Mouse (Mus musculus) forebrain, embryonic 13.5 days (tissue): ENCODE measurements at regions not wholly inside any gene's neighbourhood (a gene's known extent, or its start where the extent isn't known, plus 50 kb on each side); places are given as distances from the start of the nearest gene placed in this dataset.

Experiments used
- ATAC-seq: fragments of 200-750 bp; cut with Nextera tagmentation; 2 replicates; pipeline ENCODE4 v1.8.0; 2017
- H3K27ac ChIP-seq: fragments of 300-500 bp; sonication (generic); 2 replicates; pipeline ENCODE4 v1.5.1; 2015; ENCODE audit warnings: inconsistent platforms, mild to moderate bottlenecking, moderate library complexity
- H3K27me3 ChIP-seq: fragments of 300-500 bp; sonication (generic); 2 replicates; pipeline ENCODE4 v1.6.1; 2015; ENCODE audit warnings: mild to moderate bottlenecking, inconsistent platforms
- H3K36me3 ChIP-seq: fragments of 300-500 bp; sonication (generic); 2 replicates; pipeline ENCODE4 v1.6.1; 2015; ENCODE audit warnings: mild to moderate bottlenecking, inconsistent platforms; ENCODE audit not compliant: poor library complexity, severe bottlenecking
- H3K4me1 ChIP-seq: fragments of 300-500 bp; sonication (generic); 2 replicates; pipeline ENCODE4 v1.6.1; 2015; ENCODE audit warnings: inconsistent platforms
- H3K4me2 ChIP-seq: fragments of 300-500 bp; sonication (generic); 2 replicates; pipeline ENCODE4 v1.6.1; 2015; ENCODE audit warnings: inconsistent platforms, mild to moderate bottlenecking, moderate library complexity
- H3K4me3 ChIP-seq: fragments of 300-500 bp; sonication (generic); 2 replicates; pipeline ENCODE4 v1.5.1; 2015; ENCODE audit warnings: mild to moderate bottlenecking, inconsistent platforms
- H3K9ac ChIP-seq: fragments of 300-500 bp; sonication (generic); 2 replicates; pipeline ENCODE4 v1.6.1; 2015; ENCODE audit warnings: mild to moderate bottlenecking, inconsistent platforms
- H3K9me3 ChIP-seq: fragments of 300-500 bp; sonication (generic); replicated peaks from 2 replicates; pipeline ENCODE4 v1.6.1; 2016; ENCODE audit warnings: inconsistent platforms
- WGBS: fragments of 180-500 bp; shearing (Covaris S2); methylation state at CpG from one replicate; pipeline ENCODE4 v1.1.7; 2015; 5-methylcytosine and 5-hydroxymethylcytosine counted together

GRCm38 (mm10) chr4:70952671-70953070, 417.9 kb upstream of the Megf9 start:
- WGBS = 71% methylated on average over 2 of the region's 2 CpGs
- no peak overlapping the region for H3K9ac ChIP-seq
- no peaks in the 10 kb centered on the region for H3K36me3 ChIP-seq
- ATAC-seq = no peak
- no peak overlapping the region for H3K27ac ChIP-seq
- no peak overlapping the region for H3K4me2 ChIP-seq
- no peaks in the 10 kb centered on the region for H3K27me3 ChIP-seq
- H3K9me3 ChIP-seq = no peaks in the 10 kb centered on the region
- no peaks in the 10 kb centered on the region for H3K4me1 ChIP-seq
- no peak overlapping the region for H3K4me3 ChIP-seq

GRCm38 (mm10) chr4:70940146-70940545, 405.4 kb upstream of the Megf9 start:
- no peaks in the 10 kb centered on the region for H3K36me3 ChIP-seq
- no peaks in the 10 kb centered on the region for H3K27me3 ChIP-seq
- no peaks in the 10 kb centered on the region for H3K4me1 ChIP-seq
- no peak for ATAC-seq
- WGBS = 89% methylated on average over 2 of the region's 2 CpGs
- no peaks in the 10 kb centered on the region for H3K9me3 ChIP-seq
- H3K4me2 ChIP-seq = no peak overlapping the region
- no peak overlapping the region for H3K9ac ChIP-seq
- H3K4me3 ChIP-seq = no peak overlapping the region
- H3K27ac ChIP-seq = no peak overlapping the region

DNA sequence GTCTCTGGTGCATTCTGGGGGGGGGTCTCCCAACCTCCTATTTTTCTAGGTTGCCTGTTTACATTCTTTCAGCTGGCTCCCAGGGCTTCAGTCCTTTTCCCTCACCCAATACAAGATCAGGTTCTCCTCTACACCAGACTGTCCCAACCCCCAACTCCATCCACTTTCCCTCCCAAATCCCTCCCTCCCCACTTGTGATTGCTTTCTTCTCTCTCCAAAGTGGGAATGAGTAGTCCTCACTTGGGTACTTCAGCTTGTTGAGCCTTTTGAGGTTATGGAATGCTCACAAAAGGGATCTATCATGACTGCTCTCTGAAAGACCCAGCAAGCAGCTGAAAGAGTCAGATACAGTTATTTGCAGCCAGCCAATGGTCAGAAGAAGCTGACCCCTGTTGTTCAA, 399.3 kb upstream of the Megf9 start:
- ATAC-seq = no peak
- H3K4me3 ChIP-seq = no peak overlapping the region

DNA sequence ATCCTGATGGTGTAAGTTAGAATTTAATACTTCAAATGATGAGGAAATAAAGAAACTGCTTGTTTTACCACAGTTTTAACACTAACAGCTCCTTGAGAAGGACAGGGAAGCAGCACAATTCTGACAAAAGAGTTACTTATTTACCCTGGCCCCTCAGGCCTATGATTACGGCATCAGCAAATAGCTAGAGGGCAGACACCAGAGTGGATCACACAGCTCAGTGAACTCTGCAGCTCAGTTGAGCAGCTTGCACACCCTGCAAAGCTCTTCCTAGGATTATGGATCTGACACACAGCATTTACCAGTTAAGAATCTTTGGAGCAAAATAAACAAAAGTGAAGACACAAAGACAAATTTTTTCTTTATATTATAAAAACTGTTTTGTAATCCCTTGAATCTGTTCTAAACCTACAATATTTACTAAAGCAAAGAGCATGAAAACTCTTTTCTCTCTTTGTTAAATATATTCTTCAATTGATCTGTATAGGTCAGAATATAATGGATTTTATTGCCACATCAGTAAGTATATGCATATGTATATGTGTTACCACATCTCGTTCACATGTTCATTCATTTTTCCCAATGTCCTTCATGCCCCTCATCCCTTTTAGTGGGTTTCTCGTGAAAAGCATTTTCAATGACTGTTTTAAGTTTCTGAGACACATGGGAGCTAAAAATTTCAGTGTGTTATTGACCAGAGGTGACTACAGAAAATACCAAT, 387.3 kb upstream of the Megf9 start:
- ATAC-seq = peak; percentile 63; the same call in 1 of the 2 replicates

More for the DNA sequence above, 399.3 kb upstream of the Megf9 start:
- Histone ChIP-seq H3K27me3 (no peaks in the 10 kb centered on the region), H3K36me3 (no peaks in the 10 kb centered on the region), H3K4me2 (no peak overlapping the region), H3K9me3 (no peaks in the 10 kb centered on the region), H3K9ac (no peak overlapping the region), H3K4me1 (no peaks in the 10 kb centered on the region), H3K27ac (no peak overlapping the region)

GRCm38 (mm10) chr4:70914566-70914965, 379.8 kb upstream of the Megf9 start:
- ATAC-seq = no peak
- Histone ChIP-seq H3K9me3 (no peaks in the 10 kb centered on the region), H3K4me3 (no peak overlapping the region), H3K27ac (no peak overlapping the region), H3K4me1 (no peaks in the 10 kb centered on the region), H3K36me3 (no peaks in the 10 kb centered on the region), H3K27me3 (no peaks in the 10 kb centered on the region), H3K9ac (no peak overlapping the region), H3K4me2 (no peak overlapping the region)

More for the DNA sequence above, 387.3 kb upstream of the Megf9 start:
- H3K9me3 ChIP-seq = no peaks in the 10 kb centered on the region
- no peak overlapping the region for H3K4me2 ChIP-seq
- H3K27me3 ChIP-seq = no peaks in the 10 kb centered on the region
- no peak overlapping the region for H3K27ac ChIP-seq
- no peaks in the 10 kb centered on the region for H3K36me3 ChIP-seq
- no peak overlapping the region for H3K9ac ChIP-seq
- no peaks in the 10 kb centered on the region for H3K4me1 ChIP-seq
- WGBS = 32% methylated on average over 3 of the region's 3 CpGs
- no peak overlapping the region for H3K4me3 ChIP-seq

- Histone ChIP-seq H3K9ac (no peak overlapping the region), H3K27me3 (no peaks in the 10 kb centered on the region), H3K4me2 (no peak overlapping the region), H3K4me3 (no peak overlapping the region), H3K9me3 (no peaks in the 10 kb centered on the region), H3K4me1 (peaks cover 9% of the 10 kb centered on the region; the same call in 1 of the 2 replicates), H3K36me3 (no peaks in the 10 kb centered on the region), H3K27ac (no peak overlapping the region)
- ATAC-seq = peak; percentile 89
- 65% methylated on average over 3 of the region's 3 CpGs for WGBS
Observed at GRCm38 (mm10) chr4:70906771-70907749, 372.3 kb upstream of the Megf9 start.
